Mouse (Mus musculus): Measurements from ENCODE around the gene Rsbn1l. TPM values are rescaled to one million over a fixed set of nuclear protein-coding genes. Genes with fewer than 3 reads are reported as not detected.

The Rsbn1l gene
- polyA plus RNA-seq, 1 experiment from 2014 or later = 3.7 TPM

Other genes starting within 250 kb of the Rsbn1l start
- gene Phtf2, start 74.3 kb downstream of the Rsbn1l start, polyA plus RNA-seq (2015; fragmentation: Nextera tagmentation; extraction: Ambion mirVana) = 4.9 and 5.2 TPM in 2 replicates
- 31.6 and 36.3 TPM in 2 replicates for gene Tmem60, start 74.2 kb downstream of the Rsbn1l start, polyA plus RNA-seq (2015; fragmentation: Nextera tagmentation; extraction: Ambion mirVana)
- gene Ptpn12, start 99.5 kb upstream of the Rsbn1l start, polyA plus RNA-seq (2015; fragmentation: Nextera tagmentation; extraction: Ambion mirVana) = 10.7 and 10.9 TPM in 2 replicates
- gene Gsap, start 229.9 kb upstream of the Rsbn1l start, polyA plus RNA-seq (2015; fragmentation: Nextera tagmentation; extraction: Ambion mirVana) = 1.9 and 2.2 TPM in 2 replicates